Mouse (Mus musculus): Measurements from ENCODE around the gene Gstp3. TPM values are rescaled to one million over a fixed set of nuclear protein-coding genes. Genes with fewer than 3 reads are reported as not detected.

The Gstp3 gene
- 8.8 and 15.9 TPM in 2 replicates for total RNA-seq (2015; ENCODE audit: low replicate concordance)
- total RNA-seq (2017; ENCODE audit: low replicate concordance), result 16.8 and 19.8 TPM in 2 replicates

DNA sequence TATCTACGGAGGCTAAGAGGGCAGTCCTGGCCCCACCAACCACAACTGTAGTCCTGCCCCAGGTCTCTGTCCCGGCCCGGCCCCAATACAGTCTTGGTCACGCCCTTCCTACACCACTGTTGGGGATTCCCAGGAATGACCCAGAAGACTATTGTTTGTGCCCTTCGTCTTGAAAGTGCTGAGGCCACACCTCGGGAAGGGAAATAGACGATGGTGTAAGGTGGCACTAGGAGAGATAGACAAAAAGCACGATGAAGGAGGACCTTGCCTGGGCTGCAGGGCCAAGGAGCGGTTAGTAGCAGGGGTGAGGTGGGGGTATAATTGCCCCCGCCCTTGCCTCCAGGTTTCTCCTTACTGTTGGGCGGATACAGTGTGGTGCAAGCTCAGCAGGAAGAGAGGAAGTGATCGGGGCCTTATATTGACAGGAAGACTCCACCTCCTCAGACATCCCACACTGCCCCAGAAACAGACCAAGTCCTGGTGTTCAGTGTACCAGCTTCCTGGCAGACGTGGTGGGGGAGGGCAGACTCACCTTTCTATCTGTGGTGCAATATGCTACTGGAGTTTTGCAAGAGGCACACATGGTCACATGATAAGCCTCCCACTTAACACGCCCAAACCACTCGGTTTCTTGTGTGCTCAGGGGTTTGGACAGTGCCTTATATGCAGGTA lies at the start of gene Gstp3:
Gstp3 (minus strand) TSS at position 501 of the 672 bp plus-strand sequence.
- peak; percentile 96 for ATAC-seq (replicated peaks; ENCODE audit: low FRiP score, poor library complexity, severe bottlenecking)

DNA sequence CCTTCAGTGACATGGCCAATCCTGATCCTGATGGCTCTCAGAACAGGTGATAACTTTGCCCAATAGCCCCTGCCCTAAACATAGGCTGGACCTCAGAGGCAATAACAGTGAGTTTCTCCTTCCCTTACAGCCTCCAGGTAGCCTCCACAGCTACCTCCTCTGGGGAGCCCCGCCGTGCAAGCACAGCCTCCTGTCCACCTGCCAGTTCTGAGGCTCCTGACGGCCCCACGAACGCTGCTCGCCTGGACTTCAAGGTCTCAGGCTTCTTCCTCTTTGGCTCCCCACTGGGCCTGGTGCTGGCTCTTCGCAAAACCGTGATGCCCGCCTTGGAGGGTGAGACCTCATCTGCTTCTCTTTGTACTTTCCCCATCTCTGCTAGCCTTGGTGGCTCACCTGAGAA lies 49.2 kb upstream of the Gstp3 start:
- no peak for ATAC-seq (replicated peaks; ENCODE audit: low FRiP score, poor library complexity, severe bottlenecking)

DNA sequence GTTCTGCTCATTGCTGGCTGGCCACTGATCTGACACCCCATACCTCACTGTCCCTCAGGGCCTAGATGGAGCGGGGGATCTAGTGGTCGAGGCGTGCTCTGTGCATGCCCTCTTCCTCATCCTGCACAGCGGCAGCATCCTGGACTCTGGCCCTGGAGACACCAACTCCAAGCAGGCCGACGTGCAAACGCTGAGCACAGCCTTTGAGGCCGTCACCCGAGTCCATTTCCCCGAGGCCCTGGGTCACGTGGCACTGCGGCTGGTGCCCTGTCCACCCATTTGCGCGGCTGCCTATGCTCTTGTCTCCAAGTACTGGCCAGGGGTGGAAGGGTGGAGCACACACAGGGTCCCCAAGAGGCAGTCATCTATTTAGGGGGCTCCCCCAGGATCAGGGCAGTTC lies 47.3 kb upstream of the Gstp3 start:
- no peak for ATAC-seq (replicated peaks; ENCODE audit: low FRiP score, poor library complexity, severe bottlenecking)

DNA sequence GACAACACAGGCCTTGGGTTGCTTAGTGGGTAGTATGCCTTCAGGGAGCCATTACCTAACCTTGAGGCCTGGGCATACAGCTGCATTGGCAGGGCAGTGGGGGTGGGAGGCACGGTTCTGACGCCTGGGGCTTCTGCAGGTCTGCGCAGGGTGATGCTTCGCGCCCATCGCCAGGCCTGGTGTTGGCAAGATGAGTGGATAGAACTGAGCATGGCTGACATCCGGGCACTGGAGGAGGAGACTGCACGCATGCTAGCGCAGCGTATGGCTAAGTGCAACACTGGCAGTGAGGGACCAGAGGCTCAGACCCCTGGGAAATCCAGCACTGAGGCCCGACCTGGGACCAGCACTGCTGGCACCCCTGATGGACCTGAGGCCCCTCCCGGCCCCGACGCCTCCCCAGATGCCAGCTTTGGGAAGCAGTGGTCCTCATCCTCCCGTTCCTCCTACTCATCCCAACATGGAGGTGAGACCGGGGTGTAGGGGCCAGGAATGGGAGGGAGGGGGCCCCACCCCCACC lies 45.4 kb upstream of the Gstp3 start:
- ATAC-seq (replicated peaks; ENCODE audit: low FRiP score, poor library complexity, severe bottlenecking), result no peak

GRCm38 (mm10) chr19:4103792-4104191 lies 44.4 kb upstream of the Gstp3 start:
- no peak for ATAC-seq (replicated peaks; ENCODE audit: low FRiP score, poor library complexity, severe bottlenecking)

- ATAC-seq (replicated peaks; ENCODE audit: low FRiP score, poor library complexity, severe bottlenecking), result no peak
Measured at GRCm38 (mm10) chr19:4103294-4103693, 43.9 kb upstream of the Gstp3 start.

DNA sequence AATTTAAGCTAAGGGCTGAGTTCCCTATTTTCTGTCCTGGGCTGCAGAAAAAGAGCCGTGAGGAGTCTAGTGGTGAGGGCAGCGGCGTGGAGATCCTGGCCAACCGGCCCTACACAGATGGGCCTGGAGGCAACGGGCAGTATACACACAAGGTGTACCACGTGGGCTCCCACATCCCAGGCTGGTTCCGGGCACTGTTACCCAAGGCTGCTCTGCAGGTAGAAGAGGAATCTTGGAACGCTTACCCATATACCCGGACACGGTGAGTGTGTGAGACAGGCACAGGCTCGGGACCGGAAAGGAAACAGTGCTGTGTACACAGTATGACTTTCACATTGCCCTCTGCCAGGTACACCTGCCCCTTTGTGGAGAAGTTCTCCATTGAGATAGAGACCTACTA lies 43.3 kb upstream of the Gstp3 start:
- no peak for ATAC-seq (replicated peaks; ENCODE audit: low FRiP score, poor library complexity, severe bottlenecking)

- ATAC-seq (replicated peaks; ENCODE audit: low FRiP score, poor library complexity, severe bottlenecking), result no peak
Measured at GRCm38 (mm10) chr19:4102049-4102448, 42.7 kb upstream of the Gstp3 start.

GRCm38 (mm10) chr19:4101466-4101865 lies 42.1 kb upstream of the Gstp3 start:
- ATAC-seq (replicated peaks; ENCODE audit: low FRiP score, poor library complexity, severe bottlenecking), result no peak

GRCm38 (mm10) chr19:4100718-4101261 lies 41.4 kb upstream of the Gstp3 start:
- no peak for ATAC-seq (replicated peaks; ENCODE audit: low FRiP score, poor library complexity, severe bottlenecking)

DNA sequence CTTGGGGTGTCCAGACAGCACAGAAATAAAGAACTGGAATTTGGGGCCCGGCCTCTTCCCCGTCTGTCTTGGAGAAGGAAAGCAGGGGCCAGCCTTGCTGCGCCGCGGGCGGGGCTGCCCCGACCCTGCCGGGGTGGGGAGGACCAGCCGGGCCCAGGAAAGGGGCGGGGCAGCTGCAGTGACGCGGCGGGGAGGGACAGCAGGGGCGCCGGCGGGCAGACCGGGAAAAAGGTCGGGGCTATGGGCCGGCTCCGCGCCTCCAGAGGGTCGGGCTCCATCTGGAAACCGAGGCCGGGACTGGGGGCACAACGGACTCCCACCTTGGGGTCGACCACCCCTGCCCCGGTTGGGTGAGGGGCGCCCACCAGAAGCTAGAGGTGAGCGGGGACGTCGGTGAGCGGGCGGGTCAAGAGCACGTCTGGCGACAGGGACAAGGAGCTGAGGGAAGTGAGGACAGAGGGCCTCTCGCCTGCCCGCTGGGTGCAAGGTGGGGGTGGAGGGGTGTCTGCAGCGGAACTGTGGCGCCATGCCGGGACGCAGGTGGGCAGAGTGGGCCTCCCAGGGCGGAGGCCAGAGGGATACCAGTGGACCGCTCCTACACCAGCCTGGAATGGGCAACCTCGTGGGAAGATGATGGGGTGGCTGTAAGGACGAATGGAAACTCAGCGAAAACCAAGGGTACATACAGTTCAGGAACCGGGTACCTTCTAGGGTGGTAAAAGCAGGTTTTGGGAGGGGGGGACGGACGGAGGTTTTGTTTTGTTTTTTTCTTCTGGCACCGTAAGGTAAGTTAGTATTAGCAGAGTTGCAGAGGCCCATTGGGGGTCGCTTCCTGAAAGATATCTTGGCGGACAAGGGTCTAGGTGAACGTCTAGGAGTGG lies 40.7 kb upstream of the Gstp3 start, which contains the start of gene Pitpnm1:
Pitpnm1 (plus strand) TSS at position 162 of the 881 bp plus-strand sequence.
- peak; percentile 27 for ATAC-seq (replicated peaks; ENCODE audit: low FRiP score, poor library complexity, severe bottlenecking)

- peak; percentile 61 for ATAC-seq (replicated peaks; ENCODE audit: low FRiP score, poor library complexity, severe bottlenecking)
Measured at GRCm38 (mm10) chr19:4099056-4099455, 39.7 kb upstream of the Gstp3 start.

DNA sequence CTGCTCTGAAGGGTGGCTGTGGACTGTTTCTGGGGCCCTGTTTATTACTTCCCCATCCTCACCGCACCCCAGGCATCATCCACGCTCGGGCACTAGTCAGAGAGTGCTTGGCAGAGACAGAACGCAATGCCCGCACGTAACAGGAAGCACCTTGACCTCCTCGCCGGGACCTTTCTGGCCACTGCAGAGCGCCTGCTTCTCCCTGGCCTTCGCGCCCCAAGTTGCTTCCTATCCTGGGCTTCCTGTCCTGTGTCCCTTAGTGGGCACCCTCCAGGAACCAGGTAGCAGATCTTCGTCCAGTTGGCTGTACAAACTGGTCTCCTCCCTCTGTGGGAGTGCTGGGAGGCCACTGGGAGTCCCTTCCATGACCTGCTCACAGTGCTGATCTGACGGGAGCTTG lies 39.1 kb upstream of the Gstp3 start:
- no peak for ATAC-seq (replicated peaks; ENCODE audit: low FRiP score, poor library complexity, severe bottlenecking)

- peak; percentile 63 for ATAC-seq (replicated peaks; ENCODE audit: low FRiP score, poor library complexity, severe bottlenecking)
Measured at GRCm38 (mm10) chr19:4097441-4097825, 38.1 kb upstream of the Gstp3 start.

GRCm38 (mm10) chr19:4096642-4097440 lies 37.5 kb upstream of the Gstp3 start, which contains the start of gene Cdk2ap2:
Cdk2ap2 (plus strand) TSS chr19:4097182.
- peak; percentile 78 for ATAC-seq (replicated peaks; ENCODE audit: low FRiP score, poor library complexity, severe bottlenecking)

DNA sequence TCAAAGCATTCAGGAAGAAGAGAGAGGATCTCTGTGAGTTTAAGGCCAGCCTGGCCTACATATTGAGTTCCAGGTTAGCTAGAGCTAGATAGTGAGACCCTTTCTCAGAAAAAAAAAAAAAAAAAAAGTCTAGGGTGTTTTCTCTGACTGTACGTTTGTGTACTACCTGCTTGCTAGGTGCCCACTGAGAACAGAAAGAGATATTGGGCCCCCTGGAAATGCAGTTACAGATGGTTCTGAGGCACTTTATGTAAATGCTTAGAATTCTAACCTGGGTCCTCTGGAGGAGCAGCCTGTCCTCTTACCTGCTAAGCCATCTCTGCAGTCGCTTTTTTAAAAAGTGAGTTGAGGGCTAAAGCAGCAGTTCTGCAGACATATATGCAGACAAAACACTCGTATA lies 36.4 kb upstream of the Gstp3 start:
- no peak for ATAC-seq (replicated peaks; ENCODE audit: low FRiP score, poor library complexity, severe bottlenecking)

- ATAC-seq (replicated peaks; ENCODE audit: low FRiP score, poor library complexity, severe bottlenecking), result no peak
Measured at GRCm38 (mm10) chr19:4094774-4095303, 35.5 kb upstream of the Gstp3 start.

GRCm38 (mm10) chr19:4094348-4094747 lies 35.0 kb upstream of the Gstp3 start:
- no peak for ATAC-seq (replicated peaks; ENCODE audit: low FRiP score, poor library complexity, severe bottlenecking)

DNA sequence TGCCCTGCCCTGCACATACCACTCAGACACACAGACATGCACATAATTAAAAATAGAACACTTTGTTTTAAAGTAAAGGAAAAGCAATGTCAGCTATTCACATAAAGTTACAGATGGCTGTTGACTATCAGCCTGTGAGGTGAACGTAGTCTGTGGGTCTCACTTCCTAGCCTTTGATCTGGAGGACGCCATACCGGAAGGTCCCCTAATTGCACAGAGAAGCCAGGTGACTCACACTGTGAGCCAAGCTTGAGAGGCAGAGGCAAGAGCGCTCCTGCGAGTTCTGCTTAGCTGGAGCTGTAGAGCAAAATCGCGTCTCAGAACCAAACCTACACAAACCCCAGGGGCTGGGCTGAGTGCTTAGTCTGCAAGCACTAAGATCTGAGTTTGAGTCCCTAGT lies 34.4 kb upstream of the Gstp3 start:
- ATAC-seq (replicated peaks; ENCODE audit: low FRiP score, poor library complexity, severe bottlenecking), result no peak
